Mouse (Mus musculus): ENCODE results near the gene Prdx2. TPM values are rescaled to one million over a fixed set of nuclear protein-coding genes. Genes with fewer than 3 reads are reported as not detected.

Prdx2 gene
- polyA plus RNA-seq, 1 experiment from 2014 or later = 1,219 TPM

DNA sequence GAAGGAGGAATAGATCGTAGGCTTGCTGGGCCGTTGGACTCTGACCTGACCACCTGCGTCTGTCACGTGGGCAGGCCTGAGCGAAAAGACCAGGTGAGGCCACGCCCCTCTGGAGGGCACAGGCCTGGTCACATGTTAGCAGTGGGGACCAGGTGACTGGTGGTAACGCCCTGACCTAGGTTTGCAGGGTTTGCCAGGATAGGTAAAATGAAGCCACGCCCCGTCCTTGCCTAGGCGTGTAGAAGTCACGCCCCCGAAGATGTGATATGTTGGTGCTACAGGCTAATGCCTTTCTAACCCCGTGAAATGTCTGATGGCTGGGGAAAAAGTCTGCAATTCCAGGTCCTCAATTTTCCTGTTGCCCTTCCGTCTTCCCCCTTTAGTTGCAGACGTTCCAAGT, 21.4 kb downstream of the Prdx2 start:
- Histone ChIP-seq H3K4me2 (ENCODE audit: low read depth, low read length) (peak overlapping the region; percentile 64), H3K9ac (replicated peaks; ENCODE audit: low read length) (peak overlapping the region; percentile 57), H3K27me3 (ENCODE audit: control insufficient read depth, insufficient read depth, low read length) (no peaks in the 10 kb centered on the region), H3K4me3 (ENCODE audit: low read depth, low read length) (peak overlapping the region; percentile 48), H3K27ac (replicated peaks; ENCODE audit: low read depth, low read length) (no peak overlapping the region), H3K9me3 (replicated peaks; ENCODE audit: control insufficient read depth, low read length) (no peaks in the 10 kb centered on the region), H3K36me3 (replicated peaks; ENCODE audit: control insufficient read depth, insufficient read depth, low read depth, low read length) (no peaks in the 10 kb centered on the region), H3K4me1 (ENCODE audit: control insufficient read depth, insufficient read depth, low read length) (no peaks in the 10 kb centered on the region)
- ATAC-seq (replicated peaks; ENCODE audit: insufficient number of reproducible peaks, low FRiP score, low TSS enrichment, low read depth) (no peak; the same call in 1 of the 2 replicates), DNase-seq (ENCODE audit: low spot score) (peak; percentile 69)
- WGBS = under 1% methylated on average over 15 of the region's 15 CpGs

DNA sequence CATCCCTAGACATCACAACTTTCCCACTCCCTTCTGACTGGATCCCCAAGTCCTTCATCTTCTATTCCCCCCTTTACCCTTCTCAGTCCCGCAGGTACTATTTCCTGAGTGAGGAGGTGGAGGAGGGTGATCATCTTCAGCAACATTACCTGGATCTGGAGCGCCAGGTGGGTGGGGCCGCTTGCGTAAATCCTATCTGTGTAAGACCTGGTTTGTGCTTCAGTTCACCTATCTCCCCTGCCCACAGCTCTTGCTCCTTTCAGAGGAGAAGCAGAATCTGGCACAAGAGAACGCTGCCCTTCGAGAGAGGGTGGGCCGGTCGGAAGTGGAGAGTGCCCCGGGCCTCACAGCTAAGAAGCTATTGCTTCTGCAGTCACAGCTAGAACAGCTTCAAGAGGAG, 25.0 kb downstream of the Prdx2 start:
- ATAC-seq (replicated peaks; ENCODE audit: insufficient number of reproducible peaks, low FRiP score, low TSS enrichment, low read depth) (no peak), DNase-seq (ENCODE audit: low spot score) (no peak)
- H3K36me3 ChIP-seq (replicated peaks; ENCODE audit: control insufficient read depth, insufficient read depth, low read depth, low read length) = no peaks in the 10 kb centered on the region
- H3K4me3 ChIP-seq (ENCODE audit: low read depth, low read length) = no peak overlapping the region
- H3K4me1 ChIP-seq (ENCODE audit: control insufficient read depth, insufficient read depth, low read length) = no peaks in the 10 kb centered on the region
- no peaks in the 10 kb centered on the region for H3K9me3 ChIP-seq (replicated peaks; ENCODE audit: control insufficient read depth, low read length)
- no peaks in the 10 kb centered on the region for H3K27me3 ChIP-seq (ENCODE audit: control insufficient read depth, insufficient read depth, low read length)
- H3K4me2 ChIP-seq (ENCODE audit: low read depth, low read length) = no peak overlapping the region
- no peak overlapping the region for H3K9ac ChIP-seq (replicated peaks; ENCODE audit: low read length)
- H3K27ac ChIP-seq (replicated peaks; ENCODE audit: low read depth, low read length) = no peak overlapping the region
- WGBS = 87% methylated on average over 9 of the region's 9 CpGs

DNA sequence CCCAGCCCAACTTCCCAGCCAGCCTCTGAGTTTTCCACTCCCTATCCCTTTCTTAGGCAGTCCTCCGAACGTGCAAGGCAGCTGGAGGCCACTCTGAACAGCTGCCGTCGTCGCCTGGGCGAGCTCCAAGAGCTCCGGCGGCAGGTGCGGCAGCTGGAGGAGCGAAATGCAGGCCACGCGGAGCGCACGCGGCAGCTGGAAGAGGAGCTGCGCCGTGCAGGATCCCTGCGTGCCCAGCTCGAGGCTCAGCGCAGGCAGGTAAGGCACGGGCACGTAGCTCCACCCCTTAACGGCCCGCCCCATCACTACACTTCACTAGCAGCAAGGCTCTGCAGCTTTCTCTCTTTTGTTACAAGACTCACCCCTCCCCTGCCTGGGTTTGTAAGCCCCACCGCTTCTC, 26.3 kb downstream of the Prdx2 start:
- WGBS = 18% methylated on average over 25 of the region's 25 CpGs
- no peaks in the 10 kb centered on the region for H3K4me1 ChIP-seq (ENCODE audit: control insufficient read depth, insufficient read depth, low read length)
- H3K9me3 ChIP-seq (replicated peaks; ENCODE audit: control insufficient read depth, low read length) = no peaks in the 10 kb centered on the region
- H3K4me2 ChIP-seq (ENCODE audit: low read depth, low read length) = no peak overlapping the region
- H3K36me3 ChIP-seq (replicated peaks; ENCODE audit: control insufficient read depth, insufficient read depth, low read depth, low read length) = no peaks in the 10 kb centered on the region
- no peak for ATAC-seq (replicated peaks; ENCODE audit: insufficient number of reproducible peaks, low FRiP score, low TSS enrichment, low read depth)
- no peaks in the 10 kb centered on the region for H3K27me3 ChIP-seq (ENCODE audit: control insufficient read depth, insufficient read depth, low read length)
- DNase-seq (ENCODE audit: low spot score) = no peak
- no peak overlapping the region for H3K4me3 ChIP-seq (ENCODE audit: low read depth, low read length)
- H3K9ac ChIP-seq (replicated peaks; ENCODE audit: low read length) = no peak overlapping the region; the same call in 1 of the 2 replicates
- H3K27ac ChIP-seq (replicated peaks; ENCODE audit: low read depth, low read length) = no peak overlapping the region

DNA sequence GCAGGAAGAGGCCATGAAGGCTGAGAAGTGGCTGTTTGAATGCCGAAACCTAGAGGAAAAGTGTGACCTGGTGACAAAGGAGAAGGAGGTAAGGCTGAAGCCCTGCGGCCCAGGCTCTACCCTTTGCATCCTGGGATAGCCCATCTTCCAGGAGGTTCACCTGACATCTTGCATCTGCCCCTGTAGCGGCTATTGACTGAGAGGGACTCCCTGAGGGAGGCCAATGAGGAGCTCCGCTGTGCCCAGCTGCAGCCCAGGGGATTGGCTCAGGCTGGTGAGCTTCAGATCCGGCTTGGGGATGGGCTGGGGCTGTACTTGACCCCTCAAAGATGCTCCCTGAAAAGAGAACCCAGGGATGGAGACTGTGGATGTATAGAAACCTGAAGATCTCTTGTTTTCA, 27.6 kb downstream of the Prdx2 start:
- no peak overlapping the region for H3K27ac ChIP-seq (replicated peaks; ENCODE audit: low read depth, low read length)
- no peak for ATAC-seq (replicated peaks; ENCODE audit: insufficient number of reproducible peaks, low FRiP score, low TSS enrichment, low read depth)
- H3K36me3 ChIP-seq (replicated peaks; ENCODE audit: control insufficient read depth, insufficient read depth, low read depth, low read length) = no peaks in the 10 kb centered on the region
- no peak overlapping the region for H3K4me3 ChIP-seq (ENCODE audit: low read depth, low read length)
- H3K9me3 ChIP-seq (replicated peaks; ENCODE audit: control insufficient read depth, low read length) = no peaks in the 10 kb centered on the region
- H3K4me2 ChIP-seq (ENCODE audit: low read depth, low read length) = no peak overlapping the region
- H3K27me3 ChIP-seq (ENCODE audit: control insufficient read depth, insufficient read depth, low read length) = no peaks in the 10 kb centered on the region
- no peak for DNase-seq (ENCODE audit: low spot score)
- WGBS = 73% methylated on average over 5 of the region's 5 CpGs
- H3K4me1 ChIP-seq (ENCODE audit: control insufficient read depth, insufficient read depth, low read length) = no peaks in the 10 kb centered on the region
- no peak overlapping the region for H3K9ac ChIP-seq (replicated peaks; ENCODE audit: low read length)

DNA sequence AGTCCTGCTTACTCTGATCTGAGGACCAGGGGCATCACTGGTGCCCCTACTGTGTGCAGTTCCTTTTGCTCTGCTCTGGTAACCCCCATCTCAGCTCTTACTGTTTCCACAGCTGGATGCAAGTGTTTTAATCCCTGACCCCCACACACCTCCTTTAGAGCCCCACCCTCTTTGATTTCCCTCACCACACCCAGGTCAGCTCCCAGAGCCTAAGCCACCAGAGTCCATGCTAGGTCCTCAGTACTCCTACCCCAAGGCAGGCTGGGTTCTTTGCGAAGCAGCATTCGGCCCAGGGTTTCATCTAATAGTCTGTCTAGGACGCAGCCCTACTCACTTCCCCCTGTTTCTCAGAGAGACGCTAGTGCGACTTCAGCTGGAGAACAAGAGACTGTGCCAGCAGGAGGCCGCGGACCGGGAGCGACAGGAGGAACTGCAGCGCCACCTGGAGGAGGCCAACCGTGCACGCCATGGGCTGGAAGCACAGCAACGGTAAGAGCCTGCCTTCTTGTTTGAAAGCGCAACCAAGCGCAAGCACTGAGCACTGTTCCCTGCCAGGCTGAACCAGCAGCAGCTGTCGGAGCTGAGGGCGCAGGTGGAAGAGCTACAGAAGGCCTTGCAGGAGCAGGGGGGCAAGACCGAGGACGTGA, 28.4 kb downstream of the Prdx2 start:
- DNase-seq (ENCODE audit: low spot score) (peak; percentile 93), ATAC-seq (replicated peaks; ENCODE audit: insufficient number of reproducible peaks, low FRiP score, low TSS enrichment, low read depth) (peak; percentile 56)
- WGBS = 7% methylated on average over 19 of the region's 19 CpGs
- Histone ChIP-seq H3K4me2 (ENCODE audit: low read depth, low read length) (no peak overlapping the region), H3K27ac (replicated peaks; ENCODE audit: low read depth, low read length) (no peak overlapping the region), H3K9me3 (replicated peaks; ENCODE audit: control insufficient read depth, low read length) (no peaks in the 10 kb centered on the region), H3K36me3 (replicated peaks; ENCODE audit: control insufficient read depth, insufficient read depth, low read depth, low read length) (no peaks in the 10 kb centered on the region), H3K4me3 (ENCODE audit: low read depth, low read length) (no peak overlapping the region), H3K4me1 (ENCODE audit: control insufficient read depth, insufficient read depth, low read length) (no peaks in the 10 kb centered on the region), H3K27me3 (ENCODE audit: control insufficient read depth, insufficient read depth, low read length) (no peaks in the 10 kb centered on the region), H3K9ac (replicated peaks; ENCODE audit: low read length) (peak overlapping the region; percentile 29; the same call in 1 of the 2 replicates)

DNA sequence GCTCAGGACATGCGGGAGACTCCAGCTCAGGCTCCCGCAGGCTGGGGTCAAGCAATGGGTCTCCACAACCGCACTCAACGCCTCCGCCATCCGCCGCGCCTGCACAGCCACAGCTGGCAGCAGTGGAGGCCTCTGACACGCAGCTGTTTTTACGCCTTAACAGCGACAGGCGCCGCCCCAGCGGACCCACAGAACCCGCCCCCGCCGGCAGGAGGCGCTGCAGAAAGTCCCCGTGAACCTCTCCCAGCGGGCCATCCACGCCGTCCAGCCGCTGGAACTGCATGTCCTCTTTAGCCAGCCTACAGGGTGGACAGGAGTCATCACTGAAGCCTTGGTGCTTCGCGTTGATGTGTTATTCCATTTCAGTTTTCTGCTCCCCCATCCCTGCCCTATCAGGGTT, 38.3 kb downstream of the Prdx2 start:
- WGBS = 19% methylated on average over 25 of the region's 25 CpGs
- Histone ChIP-seq H3K27ac (replicated peaks; ENCODE audit: low read depth, low read length) (no peak overlapping the region), H3K4me2 (ENCODE audit: low read depth, low read length) (no peak overlapping the region), H3K9me3 (replicated peaks; ENCODE audit: control insufficient read depth, low read length) (no peaks in the 10 kb centered on the region), H3K36me3 (replicated peaks; ENCODE audit: control insufficient read depth, insufficient read depth, low read depth, low read length) (no peaks in the 10 kb centered on the region), H3K4me1 (ENCODE audit: control insufficient read depth, insufficient read depth, low read length) (no peaks in the 10 kb centered on the region), H3K4me3 (ENCODE audit: low read depth, low read length) (no peak overlapping the region), H3K27me3 (ENCODE audit: control insufficient read depth, insufficient read depth, low read length) (peaks cover 20% of the 10 kb centered on the region), H3K9ac (replicated peaks; ENCODE audit: low read length) (no peak overlapping the region)
- no peak for ATAC-seq (replicated peaks; ENCODE audit: insufficient number of reproducible peaks, low FRiP score, low TSS enrichment, low read depth)
- no peak for DNase-seq (ENCODE audit: low spot score)

DNA sequence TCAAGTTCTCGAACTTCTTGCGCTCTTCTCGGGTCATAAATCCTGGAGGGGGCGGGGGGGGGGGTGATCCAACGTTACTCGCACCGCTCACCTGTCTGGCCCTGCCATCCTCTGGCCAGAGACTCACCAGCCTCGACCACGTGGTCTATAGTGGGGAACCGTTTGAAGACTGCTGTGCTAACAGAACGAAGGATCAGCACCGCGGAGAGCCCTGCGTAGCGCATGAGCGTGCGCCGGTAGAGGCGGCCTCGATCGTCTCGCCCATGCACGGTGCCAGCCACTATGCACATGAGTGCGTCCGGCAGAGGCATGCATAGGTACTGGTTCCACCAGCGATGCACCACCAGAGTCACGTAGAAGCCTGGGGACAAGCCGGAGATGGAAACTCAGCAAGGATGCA, 41.9 kb downstream of the Prdx2 start:
- ATAC-seq (replicated peaks; ENCODE audit: insufficient number of reproducible peaks, low FRiP score, low TSS enrichment, low read depth) = no peak
- Histone ChIP-seq H3K4me2 (ENCODE audit: low read depth, low read length) (no peak overlapping the region), H3K27ac (replicated peaks; ENCODE audit: low read depth, low read length) (no peak overlapping the region), H3K9ac (replicated peaks; ENCODE audit: low read length) (no peak overlapping the region), H3K4me3 (ENCODE audit: low read depth, low read length) (no peak overlapping the region), H3K36me3 (replicated peaks; ENCODE audit: control insufficient read depth, insufficient read depth, low read depth, low read length) (no peaks in the 10 kb centered on the region), H3K4me1 (ENCODE audit: control insufficient read depth, insufficient read depth, low read length) (no peaks in the 10 kb centered on the region; the same call in 1 of the 2 replicates), H3K27me3 (ENCODE audit: control insufficient read depth, insufficient read depth, low read length) (peaks cover 26% of the 10 kb centered on the region), H3K9me3 (replicated peaks; ENCODE audit: control insufficient read depth, low read length) (no peaks in the 10 kb centered on the region)
- DNase-seq (ENCODE audit: low spot score) = no peak
- 18% methylated on average over 28 of the region's 28 CpGs for whole genome bisulfite sequencing

DNA sequence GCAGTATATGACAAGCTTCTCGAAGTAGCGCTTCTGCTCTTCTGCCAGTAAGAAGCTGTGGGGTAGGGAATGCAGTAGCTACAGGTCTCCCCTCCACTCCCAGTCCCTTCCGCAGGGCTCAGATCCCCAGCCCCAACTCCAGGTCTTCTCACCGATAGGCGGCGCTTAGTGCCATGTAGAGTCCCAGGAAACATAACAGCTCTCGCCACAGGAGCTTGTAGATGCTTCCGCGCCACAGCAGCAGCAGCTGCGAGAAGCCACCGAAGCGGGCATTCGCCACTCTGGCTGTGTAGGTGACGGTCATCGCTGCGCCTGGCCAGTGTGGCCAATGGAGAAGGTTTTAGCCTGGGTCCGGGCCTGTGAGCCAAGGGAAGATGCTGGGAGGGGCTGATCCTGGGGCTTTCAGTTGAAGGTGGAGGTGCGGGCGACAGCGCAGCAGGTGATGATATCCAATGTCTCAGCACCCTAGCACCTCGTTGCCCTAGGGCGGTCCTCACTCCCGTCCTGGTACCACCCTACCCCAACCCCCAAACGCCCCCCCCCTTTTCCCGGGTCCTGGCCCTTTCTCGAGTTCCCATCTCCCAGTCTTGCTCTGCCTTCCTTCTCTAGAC, 43.9 kb downstream of the Prdx2 start:
- H3K9ac ChIP-seq (replicated peaks; ENCODE audit: low read length) = peak overlapping the region; percentile 51; the same call in 1 of the 2 replicates
- H3K9me3 ChIP-seq (replicated peaks; ENCODE audit: control insufficient read depth, low read length) = no peaks in the 10 kb centered on the region
- peak overlapping the region; percentile 47 for H3K4me2 ChIP-seq (ENCODE audit: low read depth, low read length)
- no peaks in the 10 kb centered on the region; the same call in 1 of the 2 replicates for H3K4me1 ChIP-seq (ENCODE audit: control insufficient read depth, insufficient read depth, low read length)
- DNase-seq (ENCODE audit: low spot score) (peak; percentile 86), ATAC-seq (replicated peaks; ENCODE audit: insufficient number of reproducible peaks, low FRiP score, low TSS enrichment, low read depth) (no peak)
- H3K27me3 ChIP-seq (ENCODE audit: control insufficient read depth, insufficient read depth, low read length) = peaks cover 19% of the 10 kb centered on the region
- 0 out of 2 replicates have a peak overlapping the region, but pooled peaks have one; percentile 14 for H3K4me3 ChIP-seq (ENCODE audit: low read depth, low read length)
- H3K27ac ChIP-seq (replicated peaks; ENCODE audit: low read depth, low read length) = no peak overlapping the region
- H3K36me3 ChIP-seq (replicated peaks; ENCODE audit: control insufficient read depth, insufficient read depth, low read depth, low read length) = no peaks in the 10 kb centered on the region
- 7% methylated on average over 26 of the region's 26 CpGs for WGBS
